Mouse (Mus musculus): ENCODE results near the gene Hspa12a. TPM values are rescaled to one million over a fixed set of nuclear protein-coding genes. Genes with fewer than 3 reads are reported as not detected.

Hspa12a gene
- total RNA-seq, 1 experiment = 2.9 TPM

DNA sequence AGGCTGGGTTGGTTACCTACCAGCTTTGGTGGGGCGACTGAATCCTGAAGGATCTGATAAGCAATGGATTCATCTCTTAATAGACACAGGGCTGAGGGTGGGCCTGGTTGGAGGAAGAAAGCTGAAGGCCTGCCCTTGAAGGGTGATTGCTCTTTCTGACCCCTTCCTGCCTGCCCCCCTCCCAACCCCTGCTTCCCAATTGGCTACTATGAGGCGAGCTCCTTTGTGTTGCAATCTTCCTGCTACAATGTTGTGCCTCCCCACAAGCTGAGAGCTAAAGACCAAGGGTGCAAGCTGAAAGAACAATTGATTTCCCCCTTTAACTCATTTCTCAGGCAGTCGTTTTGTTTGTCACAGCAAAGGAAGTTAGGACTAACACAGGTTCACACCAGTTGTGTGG lies 88.6 kb downstream of the Hspa12a start:
- no peak for DNase-seq (ENCODE audit: low read depth, low spot score)
- H3K4me1 ChIP-seq (ENCODE audit: control insufficient read depth in 2 of 2, insufficient read depth in 2 of 2, low read length in 2 of 2, poor library complexity in 1 of 2) = peaks cover 2 to 13% of the 10 kb centered on the region in 2 experiments; a peak in 3 of 4 replicates
- TF ChIP-seq HCFC1 (IDR thresholded peaks at IDR 0.05; ENCODE audit: borderline replicate concordance, insufficient read depth, low read length) (no peak), ZC3H11A (IDR thresholded peaks at IDR 0.05; ENCODE audit: borderline replicate concordance, low read depth, low read length) (no peak), MAFK (IDR thresholded peaks at IDR 0.05; ENCODE audit: insufficient read depth, low read depth, low read length) (no peak), ZNF384 (IDR thresholded peaks at IDR 0.05; ENCODE audit: low read depth, low read length) (no peak), CHD2 (IDR thresholded peaks at IDR 0.05; ENCODE audit: low read depth, low read length) (no peak)

DNA sequence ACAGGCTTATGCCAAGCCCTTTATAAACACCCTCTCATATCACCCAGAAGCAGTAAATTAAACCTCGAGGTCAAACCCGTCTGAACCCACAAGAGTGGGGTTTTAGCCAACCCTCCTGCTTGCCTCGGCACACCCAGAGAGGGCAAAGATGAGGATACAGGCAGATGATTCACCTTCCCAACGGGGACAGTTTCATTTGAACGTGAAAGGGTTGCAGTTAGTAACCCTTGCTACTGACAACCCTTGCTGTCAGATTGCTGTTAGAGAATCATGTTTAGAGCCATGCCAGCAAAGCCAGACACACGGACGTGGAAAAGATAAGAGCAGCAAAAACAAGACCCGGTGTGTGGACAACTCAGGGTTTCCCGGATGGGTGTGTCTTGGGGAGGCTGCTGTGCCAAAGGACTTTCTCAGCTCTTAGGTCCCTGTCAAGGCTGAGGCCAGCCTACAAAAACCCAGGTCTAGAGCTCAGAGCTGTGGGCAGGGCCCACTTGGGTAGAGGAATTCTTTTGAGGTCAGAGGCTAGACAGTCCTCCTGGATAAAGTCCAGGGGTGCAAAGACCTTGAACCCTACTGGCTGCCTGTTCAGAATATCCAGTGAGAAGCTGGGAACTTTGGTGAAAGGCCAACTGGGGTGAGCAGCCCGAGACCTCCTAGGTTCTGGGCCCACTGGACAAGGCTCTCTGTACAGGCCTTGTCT lies 90.3 kb downstream of the Hspa12a start:
- Histone ChIP-seq H3K4me3 (ENCODE audit: insufficient read depth in 1 of 2, low read depth in 1 of 2, low read length in 2 of 2, poor library complexity in 1 of 2, severe bottlenecking in 1 of 2) (no peak overlapping the region), H3K36me3 (ENCODE audit: control insufficient read depth, insufficient read depth, low read length, poor library complexity, severe bottlenecking) (no peaks in the 10 kb centered on the region), H3K9ac (ENCODE audit: insufficient read depth, low read depth, low read length, poor library complexity, severe bottlenecking) (no peak overlapping the region), H3K27ac (ENCODE audit: insufficient read depth, low read depth, low read length, poor library complexity, severe bottlenecking) (no peak overlapping the region), H3K4me1 (ENCODE audit: control insufficient read depth in 2 of 2, insufficient read depth in 2 of 2, low read length in 2 of 2, poor library complexity in 1 of 2) (peaks cover 2 to 9% of the 10 kb centered on the region in 2 experiments; a peak in 3 of 4 replicates), H3K9me3 (ENCODE audit: control insufficient read depth, insufficient read depth, low read depth, low read length) (no peaks in the 10 kb centered on the region)
- TF ChIP-seq ZC3H11A (IDR thresholded peaks at IDR 0.05; ENCODE audit: borderline replicate concordance, low read depth, low read length) = no peak
- TF ChIP-seq HCFC1 (IDR thresholded peaks at IDR 0.05; ENCODE audit: borderline replicate concordance, insufficient read depth, low read length) = no peak
- no peak for TF ChIP-seq CHD2 (IDR thresholded peaks at IDR 0.05; ENCODE audit: low read depth, low read length)
- TF ChIP-seq MAFK (IDR thresholded peaks at IDR 0.05; ENCODE audit: insufficient read depth, low read depth, low read length) = no peak
- no peak for TF ChIP-seq ZNF384 (IDR thresholded peaks at IDR 0.05; ENCODE audit: low read depth, low read length)
- in situ Hi-C loops (cut with MboI; ENCODE audit: low sequenced_read_pairs in 2 of 2, unreplicated experiment in 2 of 2) = no loop called here
- no peak for DNase-seq (ENCODE audit: low read depth, low spot score)

More for the DNA sequence above, 88.6 kb downstream of the Hspa12a start:
- Histone ChIP-seq H3K9ac (ENCODE audit: insufficient read depth, low read depth, low read length, poor library complexity, severe bottlenecking) (no peak overlapping the region; the same call in 1 of the 2 replicates), H3K27ac (ENCODE audit: insufficient read depth, low read depth, low read length, poor library complexity, severe bottlenecking) (no peak overlapping the region), H3K4me3 (ENCODE audit: insufficient read depth in 1 of 2, low read depth in 1 of 2, low read length in 2 of 2, poor library complexity in 1 of 2, severe bottlenecking in 1 of 2) (0 out of 4 replicates have a peak overlapping the region, but pooled peaks of 1 of the 2 experiments have one; percentile 16), H3K36me3 (ENCODE audit: control insufficient read depth, insufficient read depth, low read length, poor library complexity, severe bottlenecking) (no peaks in the 10 kb centered on the region), H3K9me3 (ENCODE audit: control insufficient read depth, insufficient read depth, low read depth, low read length) (no peaks in the 10 kb centered on the region)
- in situ Hi-C loops (cut with MboI; ENCODE audit: low sequenced_read_pairs in 2 of 2, unreplicated experiment in 2 of 2) = no loop called here

- H3K9ac ChIP-seq (ENCODE audit: insufficient read depth, low read depth, low read length, poor library complexity, severe bottlenecking) = no peak overlapping the region
- no peak overlapping the region for H3K27ac ChIP-seq (ENCODE audit: insufficient read depth, low read depth, low read length, poor library complexity, severe bottlenecking)
- no peak overlapping the region for H3K4me3 ChIP-seq (ENCODE audit: insufficient read depth in 1 of 2, low read depth in 1 of 2, low read length in 2 of 2, poor library complexity in 1 of 2, severe bottlenecking in 1 of 2)
- TF ChIP-seq CHD2 (IDR thresholded peaks at IDR 0.05; ENCODE audit: low read depth, low read length) = no peak
- no peak for TF ChIP-seq ZC3H11A (IDR thresholded peaks at IDR 0.05; ENCODE audit: borderline replicate concordance, low read depth, low read length)
- TF ChIP-seq MAFK (IDR thresholded peaks at IDR 0.05; ENCODE audit: insufficient read depth, low read depth, low read length) = no peak
- no peak for TF ChIP-seq HCFC1 (IDR thresholded peaks at IDR 0.05; ENCODE audit: borderline replicate concordance, insufficient read depth, low read length)
- no peak for TF ChIP-seq ZNF384 (IDR thresholded peaks at IDR 0.05; ENCODE audit: low read depth, low read length)
- H3K4me1 ChIP-seq (ENCODE audit: control insufficient read depth in 2 of 2, insufficient read depth in 2 of 2, low read length in 2 of 2, poor library complexity in 1 of 2) = peaks cover 2 to 9% of the 10 kb centered on the region in 2 experiments; a peak in 3 of 4 replicates
- DNase-seq (ENCODE audit: low read depth, low spot score) = no peak
- no peaks in the 10 kb centered on the region for H3K9me3 ChIP-seq (ENCODE audit: control insufficient read depth, insufficient read depth, low read depth, low read length)
- no peaks in the 10 kb centered on the region for H3K36me3 ChIP-seq (ENCODE audit: control insufficient read depth, insufficient read depth, low read length, poor library complexity, severe bottlenecking)
- in situ Hi-C loops (cut with MboI; ENCODE audit: low sequenced_read_pairs in 2 of 2, unreplicated experiment in 2 of 2) = no loop called here
Measured at GRCm38 (mm10) chr19:58850719-58851466, 92.6 kb downstream of the Hspa12a start.

DNA sequence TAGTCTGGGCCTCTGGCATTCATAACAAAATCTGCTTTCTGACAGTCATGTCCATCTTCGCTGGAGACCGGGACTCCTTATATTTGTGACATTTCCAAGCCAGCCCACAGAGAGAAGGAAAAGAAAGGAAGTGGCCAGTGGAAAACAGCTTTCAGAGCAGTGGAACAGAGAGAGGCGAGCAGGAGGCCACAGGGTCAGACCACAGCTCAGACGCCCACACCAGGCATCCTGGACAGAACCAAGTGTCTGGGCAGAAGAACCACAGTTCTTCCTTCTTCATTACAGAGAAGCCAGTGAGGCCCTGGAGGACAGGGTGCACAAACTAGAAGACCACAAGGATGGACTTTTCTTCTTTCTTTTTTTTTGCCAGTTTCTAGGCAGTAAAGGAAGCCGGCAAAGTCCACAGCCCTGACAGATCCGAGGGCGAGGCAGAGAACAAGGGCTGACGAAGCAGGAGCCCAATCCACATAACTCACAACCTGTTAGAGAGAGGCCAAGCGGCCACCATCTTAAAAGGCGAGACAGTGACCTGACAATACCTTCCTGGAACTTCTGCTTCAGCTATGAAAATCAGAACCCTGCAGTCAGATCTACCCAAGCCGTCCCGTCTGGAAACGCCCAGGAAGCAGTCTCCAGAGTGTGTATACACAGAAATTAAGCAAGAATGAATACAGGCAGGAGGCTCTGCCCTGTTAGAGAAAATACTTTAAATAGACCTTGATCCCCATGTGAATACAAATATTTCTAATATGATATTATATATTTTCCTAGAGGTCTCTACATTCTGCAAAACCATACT lies 93.9 kb downstream of the Hspa12a start:
- no peak for DNase-seq (ENCODE audit: low read depth, low spot score)
- in situ Hi-C loops (cut with MboI; ENCODE audit: low sequenced_read_pairs in 2 of 2, unreplicated experiment in 2 of 2) = no loop called here
- TF ChIP-seq CHD2 (IDR thresholded peaks at IDR 0.05; ENCODE audit: low read depth, low read length) = no peak
- no peak for TF ChIP-seq HCFC1 (IDR thresholded peaks at IDR 0.05; ENCODE audit: borderline replicate concordance, insufficient read depth, low read length)
- TF ChIP-seq ZC3H11A (IDR thresholded peaks at IDR 0.05; ENCODE audit: borderline replicate concordance, low read depth, low read length) = no peak
- TF ChIP-seq MAFK (IDR thresholded peaks at IDR 0.05; ENCODE audit: insufficient read depth, low read depth, low read length) = no peak
- TF ChIP-seq ZNF384 (IDR thresholded peaks at IDR 0.05; ENCODE audit: low read depth, low read length) = no peak
- H3K27ac ChIP-seq (ENCODE audit: insufficient read depth, low read depth, low read length, poor library complexity, severe bottlenecking) = no peak overlapping the region
- no peak overlapping the region for H3K9ac ChIP-seq (ENCODE audit: insufficient read depth, low read depth, low read length, poor library complexity, severe bottlenecking)
- no peaks in the 10 kb centered on the region for H3K9me3 ChIP-seq (ENCODE audit: control insufficient read depth, insufficient read depth, low read depth, low read length)
- H3K4me1 ChIP-seq (ENCODE audit: control insufficient read depth in 2 of 2, insufficient read depth in 2 of 2, low read length in 2 of 2, poor library complexity in 1 of 2) = peaks cover under 1 to 1% of the 10 kb centered on the region in 2 experiments; a peak in 3 of 4 replicates
- H3K36me3 ChIP-seq (ENCODE audit: control insufficient read depth, insufficient read depth, low read length, poor library complexity, severe bottlenecking) = no peaks in the 10 kb centered on the region
- no peak overlapping the region for H3K4me3 ChIP-seq (ENCODE audit: insufficient read depth in 1 of 2, low read depth in 1 of 2, low read length in 2 of 2, poor library complexity in 1 of 2, severe bottlenecking in 1 of 2)
